12 mouse cellular contexts compared by ENCODE assay signal in genomic region chr1:80363486-80363885, GRCm38 (mm10).
"Had no signal": no experiment of that assay in that cellular context is flagged by ENCODE, and none has a peak within 500 bp of the region (broad histone marks: within the 10 kb centered on the region; RNA-seq: fewer than 3 reads in every experiment).

No protein-coding gene starts in this region.

- DNase-seq: kidney, adult 9 months; kidney, postnatal 36 days; layer of hippocampus, adult 9-11 months; layer of hippocampus, postnatal 36 days; liver; liver, embryonic 13.5 days; liver, postnatal 0 days; midbrain, embryonic 14.5 days; right cerebral cortex, postnatal 4 days; spleen, adult 18-20 months; thymus, adult 18-20 months; thymus, postnatal 14 days had no signal

- ATAC-seq: liver, postnatal 0 days had no signal
